Mouse (Mus musculus) gastrocnemius, postnatal 10 days (tissue): ENCODE measurements at regions not wholly inside any gene's neighbourhood (a gene's known extent, or its start where the extent isn't known, plus 50 kb on each side); places are given as distances from the start of the nearest gene placed in this dataset.
A peak's percentile ranks its signal among the peaks of the same experiment; 100 is the strongest.

Source experiments
- DNase-seq: peaks from one replicate; pipeline ENCODE4 v3.0.0; 2021; ENCODE audit warnings: mixed read lengths

- DNase-seq, result no peak
Measured at GRCm38 (mm10) chr12:26534229-26535105, 65.5 kb downstream of the Cmpk2 start.

- no peak for DNase-seq
Measured at GRCm38 (mm10) chr12:26533641-26534151, 64.7 kb downstream of the Cmpk2 start.

- peak; percentile 80 for DNase-seq
Measured at GRCm38 (mm10) chr12:26532823-26533640, 64.0 kb downstream of the Cmpk2 start.

GRCm38 (mm10) chr12:26532076-26532475 is 63.1 kb downstream of the Cmpk2 start:
- DNase-seq, result no peak
